Mouse (Mus musculus) liver, postnatal 0 days (tissue): ENCODE data around the gene Ncbp1.

Source experiments
- CTCF ChIP-seq: sonication (generic); IDR thresholded peaks from 2 replicates; pipeline ENCODE4 v1.5.1; 2016; ENCODE audit warnings: antibody characterized with exemption, low read depth
- EP300 ChIP-seq: IDR thresholded peaks from 2 replicates; pipeline ENCODE4 v1.6.1; 2016; ENCODE audit warnings: antibody characterized with exemption, low read depth, mild to moderate bottlenecking

- TF ChIP-seq CTCF = no peak
- no peak for TF ChIP-seq EP300
These were observed 6.6 kb upstream of the Ncbp1 start for GRCm38 (mm10) chr4:46131791-46132190.
